Mouse (Mus musculus) T-helper 2 cell (primary cell): Measurements from ENCODE around the gene Dcps.

ENCODE experiments used
- in situ Hi-C: fragments of 300-600 bp; cut with MboI, MseI; formaldehyde crosslinking; loops from one replicate; pipeline ENCODE4 v1.15.1; 2025; ENCODE audit warnings: high pct_unique_total_duplicates

Gene Dcps

GRCm38 (mm10) chr9:35175251-35176123 is at the start of gene Dcps:
Gene Dcps (minus strand): TSS chr9:35176061.
- in situ Hi-C loops = loop anchor here (5.0 kb wide), 1 partner anchor 37 kb away; the partner anchor contains the start of gene Foxred1

GRCm38 (mm10) chr9:35223466-35223865 is 47.6 kb upstream of the Dcps start:
- in situ Hi-C loops = no loop called here

- in situ Hi-C loops = no loop called here
Observed at GRCm38 (mm10) chr9:35217963-35218362, 42.1 kb upstream of the Dcps start.

GRCm38 (mm10) chr9:35211573-35212511 is 36.0 kb upstream of the Dcps start:
- in situ Hi-C loops = loop anchor here (5.0 kb wide), 3 partner anchors 35 to 95 kb away; partner anchors contain the start of genes Dcps, Fam118b, Rpusd4 and St3gal4

GRCm38 (mm10) chr9:35210542-35211474 is 34.9 kb upstream of the Dcps start, which contains the start of gene Foxred1:
Gene Foxred1 (minus strand): TSS chr9:35211055.
- in situ Hi-C loops = loop anchor here (5.0 kb wide), 3 partner anchors 34 to 94 kb away; partner anchors contain the start of genes Dcps, Fam118b, Rpusd4 and St3gal4

- in situ Hi-C loops = no loop called here
Observed at GRCm38 (mm10) chr9:35204421-35204820, 28.6 kb upstream of the Dcps start.

GRCm38 (mm10) chr9:35203536-35203935 is 27.7 kb upstream of the Dcps start:
- in situ Hi-C loops = no loop called here

GRCm38 (mm10) chr9:35200529-35201060 is 24.7 kb upstream of the Dcps start:
- in situ Hi-C loops = no loop called here

- in situ Hi-C loops = no loop called here
Observed at GRCm38 (mm10) chr9:35199772-35200471, 24.1 kb upstream of the Dcps start, which contains the start of the genes Srpr and Tirap. Gene Srpr (plus strand): TSS chr9:35200175. Gene Tirap (minus strand): TSS chr9:35200291.

- in situ Hi-C loops = no loop called here
Observed at GRCm38 (mm10) chr9:35198945-35199771, 23.3 kb upstream of the Dcps start.

- in situ Hi-C loops = no loop called here
Observed at GRCm38 (mm10) chr9:35198351-35198750, 22.5 kb upstream of the Dcps start.

GRCm38 (mm10) chr9:35197625-35198024 is 21.8 kb upstream of the Dcps start:
- in situ Hi-C loops = no loop called here

GRCm38 (mm10) chr9:35194048-35194447 is 18.2 kb upstream of the Dcps start:
- in situ Hi-C loops = no loop called here

GRCm38 (mm10) chr9:35192983-35193542 is 17.2 kb upstream of the Dcps start:
- in situ Hi-C loops = no loop called here

GRCm38 (mm10) chr9:35188700-35189099 is 12.8 kb upstream of the Dcps start:
- in situ Hi-C loops = no loop called here

GRCm38 (mm10) chr9:35187351-35187903 is 11.6 kb upstream of the Dcps start:
- in situ Hi-C loops = no loop called here

GRCm38 (mm10) chr9:35186430-35186829 is 10.6 kb upstream of the Dcps start:
- in situ Hi-C loops = no loop called here

GRCm38 (mm10) chr9:35183359-35183758 is 7.5 kb upstream of the Dcps start:
- in situ Hi-C loops = no loop called here
